Mouse (Mus musculus) adrenal gland (tissue): ENCODE measurements at regions not wholly inside any gene's neighbourhood (a gene's known extent, or its start where the extent isn't known, plus 50 kb on each side); places are given as distances from the start of the nearest gene placed in this dataset.

Source experiments
- intact Hi-C: fragments of 180-260 bp; cut with DNase I; formaldehyde crosslinking; loops from one replicate; pipeline ENCODE4 v1.15.1; 2025

GRCm38 (mm10) chr1:127152840-127153239, 52.0 kb upstream of the Mgat5 start:
- intact Hi-C loops, result no loop called here

DNA sequence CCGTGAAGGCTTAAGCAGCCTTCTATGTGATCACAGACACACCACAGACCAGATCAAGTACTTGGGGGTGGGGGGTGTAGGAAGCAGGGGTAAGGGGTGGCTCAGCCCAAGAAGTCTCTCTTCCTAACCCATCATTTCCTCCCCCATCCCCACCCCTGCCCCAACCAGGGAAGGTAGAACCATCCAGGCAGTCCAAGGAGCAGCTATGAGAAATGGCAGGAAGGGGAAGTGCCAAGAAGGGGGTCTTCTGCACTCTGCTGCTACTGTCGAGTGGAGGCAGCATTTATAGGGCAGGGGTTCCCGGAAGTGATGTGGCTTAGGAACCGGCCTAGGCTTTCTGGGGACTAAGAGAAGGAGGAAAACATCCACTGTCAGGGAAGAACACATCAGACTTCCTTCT, 69.3 kb upstream of the Mgat5 start:
- intact Hi-C loops, result no loop called here

GRCm38 (mm10) chr1:127131871-127132270, 72.9 kb upstream of the Mgat5 start:
- intact Hi-C loops, result no loop called here

DNA sequence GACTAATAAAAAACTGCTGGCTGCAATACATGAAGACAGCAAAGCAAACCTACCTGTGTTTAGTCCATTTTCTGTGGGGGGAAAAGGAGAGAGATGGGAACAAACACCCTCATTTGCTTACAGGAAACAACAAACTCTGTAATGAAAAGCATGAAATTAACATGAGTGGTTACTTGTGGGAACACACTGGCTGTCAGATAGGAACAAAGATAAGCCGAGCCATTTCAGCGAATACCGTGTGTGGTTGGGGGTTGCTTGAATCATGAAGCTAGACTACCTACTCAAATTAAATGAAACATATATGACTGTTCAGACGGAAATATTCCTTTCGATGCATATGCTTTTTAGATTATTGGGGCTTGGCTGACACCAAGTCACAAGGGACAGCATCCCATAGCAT, 80.0 kb upstream of the Mgat5 start:
- intact Hi-C loops, result no loop called here

- intact Hi-C loops, result no loop called here
These were observed 86.8 kb upstream of the Mgat5 start for GRCm38 (mm10) chr1:127118019-127118418.

DNA sequence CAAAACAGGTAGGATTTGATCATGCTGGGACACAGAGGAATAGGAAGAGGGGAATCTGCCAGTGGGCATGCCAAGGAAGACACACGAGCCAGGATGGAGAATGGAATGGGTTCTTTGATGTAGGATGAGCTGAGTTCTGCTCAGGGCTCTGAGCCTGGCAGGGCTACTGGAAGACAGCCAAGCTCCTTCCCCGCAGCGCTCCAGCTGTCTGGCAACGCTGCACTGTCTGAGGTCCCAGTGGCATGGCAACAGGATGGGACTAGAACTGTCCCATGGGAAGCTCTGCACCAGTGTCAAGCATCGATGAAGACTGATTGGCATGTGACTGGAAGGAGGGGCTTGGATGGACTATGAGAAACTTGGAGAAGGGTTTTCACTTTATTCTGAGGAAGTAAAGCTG, 97.3 kb upstream of the Mgat5 start:
- intact Hi-C loops, result no loop called here

- intact Hi-C loops, result no loop called here
These were observed 99.0 kb upstream of the Mgat5 start for GRCm38 (mm10) chr1:127105861-127106260.

DNA sequence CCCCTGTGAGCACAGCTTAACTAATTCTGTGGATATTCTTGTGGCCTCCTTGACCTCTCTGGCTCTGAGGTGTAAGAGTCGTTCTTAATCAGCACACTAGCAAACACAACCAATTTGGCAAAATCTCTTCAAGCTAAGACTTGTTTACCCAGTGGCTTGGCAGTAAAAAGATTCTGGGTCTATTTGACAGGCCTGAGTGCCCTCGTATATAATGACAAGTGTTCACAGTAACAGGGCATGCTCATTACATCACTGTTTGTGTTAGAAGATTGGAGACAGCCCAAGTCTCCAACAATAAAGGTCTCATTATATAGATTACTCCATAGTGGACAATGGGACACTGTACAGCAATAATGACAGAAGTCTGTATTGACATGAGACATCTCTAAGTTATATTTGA, 101.2 kb upstream of the Mgat5 start:
- intact Hi-C loops, result no loop called here

- intact Hi-C loops, result no loop called here
These were observed 105.9 kb upstream of the Mgat5 start for GRCm38 (mm10) chr1:127098871-127099420.

GRCm38 (mm10) chr1:127087616-127088015, 117.2 kb upstream of the Mgat5 start:
- intact Hi-C loops, result no loop called here

- intact Hi-C loops, result no loop called here
These were observed 118.8 kb upstream of the Mgat5 start for GRCm38 (mm10) chr1:127085988-127086387.

DNA sequence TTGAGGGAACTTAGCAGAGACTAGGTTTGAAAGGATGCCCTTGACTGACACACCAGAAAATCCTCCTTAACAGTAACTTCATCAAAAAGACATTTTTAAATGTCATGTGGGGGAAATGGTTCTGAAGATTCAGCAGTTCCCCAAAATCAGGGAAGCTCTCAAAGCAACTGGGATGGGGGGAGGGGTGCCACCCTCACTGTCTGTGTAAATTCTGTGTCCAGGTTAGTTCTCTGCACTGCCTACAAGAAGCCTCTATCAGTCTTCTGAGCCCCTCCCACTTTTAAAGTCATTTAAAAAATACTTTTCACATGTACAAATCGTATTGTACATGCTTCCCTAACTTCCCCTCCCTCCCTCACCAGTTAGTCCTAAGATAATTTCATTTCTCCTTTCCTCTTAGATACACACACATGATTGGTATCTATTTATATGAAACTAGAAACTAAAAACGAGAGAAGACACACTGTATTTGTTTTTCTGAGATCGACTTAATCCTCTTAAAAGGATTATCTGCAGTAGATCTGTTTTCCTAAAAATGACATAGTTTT, 121.0 kb upstream of the Mgat5 start:
- intact Hi-C loops, result no loop called here

GRCm38 (mm10) chr1:127079012-127079411, 125.8 kb upstream of the Mgat5 start:
- intact Hi-C loops, result no loop called here

GRCm38 (mm10) chr1:127062430-127062829, 142.4 kb upstream of the Mgat5 start:
- intact Hi-C loops, result no loop called here

- intact Hi-C loops, result no loop called here
These were observed 158.9 kb upstream of the Mgat5 start for GRCm38 (mm10) chr1:127045711-127046420.

DNA sequence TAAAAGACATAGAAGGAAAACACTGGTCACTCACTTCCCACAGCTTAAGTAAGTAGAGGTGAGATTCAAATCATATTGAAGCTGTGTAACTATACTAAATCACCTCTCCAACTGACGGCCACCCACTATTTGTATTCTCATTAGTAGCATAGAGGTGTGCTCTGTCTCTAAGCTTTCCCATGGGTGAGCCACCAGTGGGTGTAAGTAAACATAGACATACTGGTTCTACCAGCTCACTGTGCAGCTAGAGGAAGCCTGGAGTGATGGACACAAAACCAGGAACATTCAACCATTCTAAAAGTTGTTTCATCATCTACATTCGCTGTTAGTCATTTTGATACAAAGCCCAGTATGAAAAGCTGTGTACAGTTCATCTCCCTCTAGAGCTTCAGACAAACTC, 170.1 kb upstream of the Mgat5 start:
- intact Hi-C loops, result no loop called here

GRCm38 (mm10) chr1:127031563-127031962, 173.3 kb upstream of the Mgat5 start:
- intact Hi-C loops, result no loop called here

- intact Hi-C loops, result no loop called here
These were observed 175.8 kb upstream of the Mgat5 start for GRCm38 (mm10) chr1:127028872-127029497.

GRCm38 (mm10) chr1:127023100-127023499, 181.7 kb upstream of the Mgat5 start:
- intact Hi-C loops, result no loop called here

GRCm38 (mm10) chr1:127017698-127018097, 187.1 kb upstream of the Nckap5 start:
- intact Hi-C loops, result no loop called here

DNA sequence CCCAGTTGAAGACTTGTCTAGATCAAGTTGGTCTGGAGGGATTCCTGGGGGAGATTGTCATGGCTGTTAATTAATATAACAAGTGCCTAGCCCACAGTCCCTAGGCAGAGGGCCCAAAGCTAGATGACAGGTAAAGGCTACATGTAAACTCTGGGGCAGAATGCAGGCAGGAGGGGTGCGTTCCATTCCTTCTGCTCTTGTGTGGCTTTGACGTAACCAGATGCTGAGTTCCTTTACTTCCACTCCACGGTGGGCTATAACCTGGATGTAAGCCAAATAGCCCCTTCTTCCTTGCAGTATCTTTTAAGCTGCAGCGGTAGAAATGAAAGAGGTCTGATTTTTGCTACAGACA, 185.3 kb upstream of the Nckap5 start:
- intact Hi-C loops, result no loop called here

DNA sequence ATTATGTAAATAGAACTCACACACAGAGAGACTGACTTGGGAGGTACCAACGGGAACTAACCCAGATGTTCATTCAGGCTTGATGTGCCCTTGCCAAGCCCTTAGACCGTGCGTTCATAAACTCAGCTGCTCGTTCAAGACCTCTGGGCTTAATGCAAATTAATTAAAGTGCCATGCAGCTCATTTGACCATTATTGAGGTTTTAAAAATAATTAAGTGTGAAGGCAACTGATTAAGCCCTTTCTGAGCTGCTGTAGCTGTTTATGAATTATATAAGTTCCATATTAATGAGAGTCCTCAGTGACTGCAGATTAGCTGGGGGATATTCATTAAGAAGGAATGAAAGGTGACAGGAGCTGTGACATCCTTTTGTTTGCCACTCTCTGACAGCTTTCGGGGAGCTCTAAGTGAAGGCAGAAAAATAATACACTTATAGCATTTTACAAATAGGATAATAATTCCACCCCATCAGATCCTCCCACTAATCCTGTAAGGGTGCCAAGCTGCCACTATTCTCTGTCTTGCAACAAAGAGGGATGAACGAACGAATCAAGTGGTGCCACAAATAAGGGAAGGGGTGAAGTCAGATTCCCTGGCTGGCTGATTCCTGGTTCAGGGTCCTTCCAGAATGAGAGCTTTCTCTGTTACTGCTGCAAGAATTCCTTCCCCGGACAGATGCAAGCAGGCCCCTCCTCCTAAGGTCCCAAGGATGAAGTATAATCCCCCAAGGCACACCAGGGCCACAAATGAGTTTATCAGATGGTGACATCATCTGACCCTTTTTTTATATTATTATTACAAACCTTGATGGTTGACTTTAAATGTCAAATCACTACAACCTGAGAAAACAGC, 184.7 kb upstream of the Nckap5 start:
- intact Hi-C loops, result no loop called here
